Mouse (Mus musculus): ENCODE measurements around the gene Olfr1373. TPM values are rescaled to one million over a fixed set of nuclear protein-coding genes. Genes with fewer than 3 reads are reported as not detected.
A peak's percentile ranks its signal among the peaks of the same experiment; 100 is the strongest.
"Not testable (repeated sequence)": the region's sequence is repeated elsewhere in the genome, so short reads cannot be mapped to it uniquely, and the experiment has no call there.

Olfr1373 gene
- polyA plus RNA-seq, 1 experiment from 2014 or later, result not detected

DNA sequence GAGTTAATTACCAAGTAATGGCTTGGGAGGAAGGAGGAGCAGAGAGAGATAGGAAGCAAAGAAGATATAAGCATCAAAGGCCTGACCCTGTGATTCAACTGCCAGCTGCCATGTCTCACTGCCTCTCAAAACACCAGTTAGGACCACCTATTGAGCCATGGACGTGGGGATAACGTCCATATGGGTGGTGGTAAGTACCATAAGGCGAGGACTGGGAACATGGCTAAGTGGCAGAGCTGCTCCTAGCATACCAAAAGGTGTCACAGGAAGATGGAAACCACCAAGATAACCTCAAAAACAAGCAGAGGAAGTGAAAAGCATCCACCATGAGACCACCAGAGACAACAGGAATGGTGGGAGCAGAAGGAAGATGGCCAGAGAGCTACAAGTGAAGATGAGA lies 18.2 kb downstream of the Olfr1373 start:
- Histone ChIP-seq H3K4me3 (no peak overlapping the region), H3K9me3 (replicated peaks) (no peaks in the 10 kb centered on the region), H3K36me3 (peaks cover 58% of the 10 kb centered on the region), H3K27me3 (ENCODE audit: low read depth, poor library complexity, severe bottlenecking) (no peaks in the 10 kb centered on the region), H3K27ac (no peak overlapping the region), H3K4me1 (no peaks in the 10 kb centered on the region)
- no peak for DNase-seq (ENCODE audit: low spot score)
- WGBS, result 57% methylated on average over 3 of the region's 3 CpGs

GRCm38 (mm10) chr11:52124468-52124867 lies 20.9 kb downstream of the Olfr1373 start:
- no peaks in the 10 kb centered on the region for H3K4me1 ChIP-seq
- no peaks in the 10 kb centered on the region for H3K27me3 ChIP-seq (ENCODE audit: low read depth, poor library complexity, severe bottlenecking)
- 94% methylated on average over 4 of the region's 4 CpGs for WGBS
- H3K9me3 ChIP-seq (replicated peaks), result no peaks in the 10 kb centered on the region
- H3K4me3 ChIP-seq, result no peak overlapping the region
- DNase-seq (ENCODE audit: low spot score), result no peak
- H3K27ac ChIP-seq, result no peak overlapping the region
- peaks cover 85% of the 10 kb centered on the region for H3K36me3 ChIP-seq

GRCm38 (mm10) chr11:52122045-52122444 lies 23.3 kb downstream of the Olfr1373 start:
- H3K27ac ChIP-seq, result no peak overlapping the region
- peaks cover 98% of the 10 kb centered on the region for H3K36me3 ChIP-seq
- no peak for DNase-seq (ENCODE audit: low spot score)
- 94% methylated on average over 6 of the region's 6 CpGs for WGBS
- H3K9me3 ChIP-seq (replicated peaks), result no peaks in the 10 kb centered on the region
- H3K27me3 ChIP-seq (ENCODE audit: low read depth, poor library complexity, severe bottlenecking), result no peaks in the 10 kb centered on the region
- no peak overlapping the region for H3K4me3 ChIP-seq
- no peaks in the 10 kb centered on the region for H3K4me1 ChIP-seq

GRCm38 (mm10) chr11:52120415-52120814 lies 24.9 kb downstream of the Olfr1373 start:
- DNase-seq (ENCODE audit: low spot score); H3K9me3 ChIP-seq (replicated peaks); H3K4me1 ChIP-seq; H3K27me3 ChIP-seq (ENCODE audit: low read depth, poor library complexity, severe bottlenecking); H3K4me3 ChIP-seq; H3K27ac ChIP-seq: not testable (repeated sequence)
- peaks cover 100% of the 10 kb centered on the region for H3K36me3 ChIP-seq

- H3K4me1 ChIP-seq, result no peaks in the 10 kb centered on the region
- no peak overlapping the region for H3K27ac ChIP-seq
- no peaks in the 10 kb centered on the region for H3K9me3 ChIP-seq (replicated peaks)
- DNase-seq (ENCODE audit: low spot score), result no peak
- WGBS, result 96% methylated on average over 7 of the region's 7 CpGs
- H3K4me3 ChIP-seq, result no peak overlapping the region
- H3K36me3 ChIP-seq, result peaks cover 97% of the 10 kb centered on the region
- H3K27me3 ChIP-seq (ENCODE audit: low read depth, poor library complexity, severe bottlenecking), result no peaks in the 10 kb centered on the region
These were observed 28.2 kb downstream of the Olfr1373 start for GRCm38 (mm10) chr11:52117156-52117555.

DNA sequence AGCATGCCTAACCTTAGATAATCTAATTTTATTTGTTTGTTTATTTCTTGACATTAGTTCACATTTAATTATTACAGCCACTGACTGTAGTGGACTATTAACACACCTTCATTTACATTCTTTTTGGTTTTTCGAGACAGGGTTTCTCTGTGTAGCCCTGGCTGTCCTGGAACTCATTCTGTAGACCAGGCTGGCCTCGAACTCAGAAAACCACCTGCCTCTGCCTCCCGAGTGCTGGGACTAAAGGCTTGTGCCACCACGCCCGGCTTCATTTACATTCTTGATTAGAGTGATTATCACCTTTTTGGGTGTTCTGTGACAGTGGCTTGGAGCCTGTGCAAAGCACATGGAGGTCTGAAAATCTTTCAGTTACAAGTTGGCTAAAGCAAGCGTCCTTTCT lies 29.2 kb downstream of the Olfr1373 start:
- not testable (repeated sequence) for DNase-seq (ENCODE audit: low spot score); H3K9me3 ChIP-seq (replicated peaks); H3K27me3 ChIP-seq (ENCODE audit: low read depth, poor library complexity, severe bottlenecking); H3K4me3 ChIP-seq; H3K27ac ChIP-seq; H3K4me1 ChIP-seq
- H3K36me3 ChIP-seq, result peaks cover 87% of the 10 kb centered on the region
- WGBS, result 89% methylated on average over 6 of the region's 6 CpGs

- H3K9me3 ChIP-seq (replicated peaks), result no peaks in the 10 kb centered on the region
- peaks cover 80% of the 10 kb centered on the region for H3K36me3 ChIP-seq
- no peak overlapping the region for H3K27ac ChIP-seq
- DNase-seq (ENCODE audit: low spot score), result no peak
- H3K4me1 ChIP-seq, result no peaks in the 10 kb centered on the region
- no peak overlapping the region for H3K4me3 ChIP-seq
- H3K27me3 ChIP-seq (ENCODE audit: low read depth, poor library complexity, severe bottlenecking), result no peaks in the 10 kb centered on the region
- WGBS, result 96% methylated on average over 3 of the region's 3 CpGs
These were observed 29.8 kb downstream of the Olfr1373 start for GRCm38 (mm10) chr11:52115479-52115878.

DNA sequence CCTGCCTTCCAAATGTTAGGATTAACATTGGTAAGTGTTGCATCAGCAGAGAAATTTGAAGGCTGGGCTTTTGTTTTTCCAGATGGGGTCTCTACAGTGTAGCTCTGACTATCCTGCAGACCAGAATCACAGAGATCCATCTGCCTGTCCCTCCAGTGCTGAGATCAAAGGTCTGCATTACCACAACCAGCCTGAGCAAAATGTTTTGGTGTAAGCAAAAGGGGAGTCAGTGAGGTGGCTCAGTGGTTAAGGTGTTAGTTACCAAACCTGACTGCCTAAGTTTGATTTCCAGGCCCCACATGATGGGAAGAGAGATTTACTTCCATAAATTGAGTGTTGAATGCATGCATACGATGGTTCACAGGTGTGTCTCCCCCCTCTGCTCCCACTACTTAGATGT lies 35.9 kb downstream of the Olfr1373 start:
- DNase-seq (ENCODE audit: low spot score), result no peak
- Histone ChIP-seq H3K36me3 (peaks cover 31% of the 10 kb centered on the region), H3K9me3 (replicated peaks) (no peaks in the 10 kb centered on the region), H3K4me1 (no peaks in the 10 kb centered on the region), H3K4me3 (no peak overlapping the region), H3K27ac (no peak overlapping the region), H3K27me3 (ENCODE audit: low read depth, poor library complexity, severe bottlenecking) (no peaks in the 10 kb centered on the region)
- 88% methylated on average over 1 of the region's 1 CpGs for WGBS

DNA sequence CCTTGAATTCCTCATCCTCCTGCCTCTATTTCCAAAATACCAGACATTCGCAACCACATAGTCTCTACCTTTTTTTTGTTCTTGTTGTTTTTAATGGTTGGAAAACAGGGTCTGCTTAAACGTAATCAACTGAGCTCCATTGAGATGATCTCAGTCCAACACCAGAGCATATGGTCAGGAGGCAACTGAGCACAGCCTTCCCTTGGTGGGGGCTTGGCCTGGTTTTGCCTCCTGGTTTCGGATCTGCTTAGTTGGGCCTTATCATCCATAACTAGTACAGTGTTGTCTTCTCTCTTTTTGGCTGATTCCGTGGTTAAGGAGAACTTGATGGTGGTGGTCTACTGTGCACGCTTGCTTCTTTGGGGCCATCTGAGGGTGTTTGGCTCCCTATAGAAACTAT lies 36.5 kb downstream of the Olfr1373 start:
- Histone ChIP-seq H3K4me3 (no peak overlapping the region), H3K4me1 (no peaks in the 10 kb centered on the region), H3K27ac (no peak overlapping the region), H3K27me3 (ENCODE audit: low read depth, poor library complexity, severe bottlenecking) (no peaks in the 10 kb centered on the region), H3K36me3 (peaks cover 25% of the 10 kb centered on the region), H3K9me3 (replicated peaks) (no peaks in the 10 kb centered on the region)
- WGBS, result 90% methylated on average over 5 of the region's 5 CpGs
- DNase-seq (ENCODE audit: low spot score), result no peak

DNA sequence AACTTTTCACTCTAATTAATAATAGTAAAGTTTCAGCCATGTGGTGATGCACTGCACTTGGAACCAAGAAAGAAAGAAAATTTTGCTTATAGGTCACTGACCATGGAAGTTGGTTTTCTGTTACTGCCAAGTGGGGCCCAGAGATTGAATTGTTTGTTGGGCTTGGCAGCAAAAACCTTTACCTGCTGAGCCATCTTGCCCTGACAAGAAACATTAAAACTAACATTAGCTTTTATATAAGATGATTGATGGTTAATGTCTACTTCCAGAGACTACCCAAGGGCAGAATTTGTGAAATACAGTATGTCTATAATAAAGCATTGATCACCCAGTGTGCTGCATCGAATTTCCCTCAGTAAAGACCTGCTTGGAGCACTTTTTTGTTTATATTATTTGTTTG lies 38.9 kb downstream of the Olfr1373 start:
- no peaks in the 10 kb centered on the region for H3K9me3 ChIP-seq (replicated peaks)
- DNase-seq (ENCODE audit: low spot score), result no peak
- peaks cover 15% of the 10 kb centered on the region for H3K36me3 ChIP-seq
- WGBS, result 98% methylated on average over 1 of the region's 1 CpGs
- no peak overlapping the region for H3K4me3 ChIP-seq
- H3K27me3 ChIP-seq (ENCODE audit: low read depth, poor library complexity, severe bottlenecking), result no peaks in the 10 kb centered on the region
- H3K27ac ChIP-seq, result no peak overlapping the region
- H3K4me1 ChIP-seq, result peaks cover 3% of the 10 kb centered on the region

DNA sequence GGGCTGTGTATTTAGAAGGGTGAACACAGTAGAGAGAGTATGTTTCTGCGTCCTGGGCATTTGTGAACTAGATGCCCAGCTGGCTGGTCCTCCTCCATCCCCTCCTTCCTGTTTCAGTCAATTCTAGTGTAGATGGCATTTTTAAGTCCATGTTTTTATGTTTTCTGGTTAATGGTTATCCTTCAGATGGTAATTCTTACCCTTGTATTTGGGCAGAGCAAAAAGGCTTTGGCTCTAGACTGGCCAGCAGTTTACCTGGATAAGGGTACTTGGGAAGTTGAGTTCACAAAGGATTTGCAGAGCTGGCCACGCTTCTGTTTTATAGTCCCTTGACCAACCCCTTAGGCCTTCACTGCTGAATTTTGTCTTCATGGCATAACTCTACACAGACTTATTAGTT lies 39.3 kb downstream of the Olfr1373 start:
- no peak overlapping the region for H3K27ac ChIP-seq
- H3K36me3 ChIP-seq, result peaks cover 19% of the 10 kb centered on the region
- H3K4me3 ChIP-seq, result no peak overlapping the region
- no peaks in the 10 kb centered on the region for H3K9me3 ChIP-seq (replicated peaks)
- H3K27me3 ChIP-seq (ENCODE audit: low read depth, poor library complexity, severe bottlenecking), result no peaks in the 10 kb centered on the region
- peaks cover 7% of the 10 kb centered on the region for H3K4me1 ChIP-seq
- 95% methylated on average over 2 of the region's 2 CpGs for WGBS
- no peak for DNase-seq (ENCODE audit: low spot score)

DNA sequence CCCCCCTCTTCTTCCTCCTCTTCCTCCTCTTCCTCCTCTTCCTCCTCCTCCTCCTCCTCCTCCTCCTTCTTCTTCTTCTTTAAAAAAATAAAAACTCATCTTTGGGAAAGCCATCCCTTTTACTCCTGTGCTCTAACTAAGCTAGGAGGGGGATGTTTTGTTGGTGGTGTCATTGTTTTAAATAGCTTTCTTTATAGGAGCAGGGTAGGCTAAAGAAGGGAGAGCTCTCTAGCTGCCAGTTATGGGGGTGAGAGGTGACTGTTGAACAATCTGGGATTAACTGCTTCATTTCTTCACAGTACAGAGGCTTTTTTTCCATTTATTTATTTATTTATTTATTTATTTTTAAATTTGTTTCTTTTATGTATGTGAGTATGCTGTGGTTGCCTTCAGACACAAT lies 39.8 kb downstream of the Olfr1373 start:
- H3K4me3 ChIP-seq, result no peak overlapping the region

DNA sequence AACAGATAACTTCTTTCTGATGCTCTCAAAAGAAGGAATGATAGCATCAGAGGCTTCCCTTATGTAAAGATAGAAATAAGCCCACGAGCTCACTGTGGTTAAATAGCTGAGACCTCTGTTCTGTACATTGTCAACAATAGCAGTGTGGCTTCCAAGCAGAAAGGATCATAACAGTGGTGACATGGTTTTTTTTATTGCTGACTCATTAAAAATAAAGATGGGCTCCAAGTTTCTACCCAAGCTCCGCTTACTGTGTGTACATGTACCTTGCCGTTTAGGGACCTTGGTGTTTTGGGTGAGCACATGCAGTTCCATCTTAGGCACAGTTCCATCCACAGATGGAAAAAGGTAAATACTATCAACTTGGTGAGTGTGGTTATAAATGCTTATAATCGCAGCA lies 42.4 kb downstream of the Olfr1373 start:
- no peak overlapping the region for H3K27ac ChIP-seq
- H3K36me3 ChIP-seq, result peaks cover 17% of the 10 kb centered on the region
- WGBS, result 90% methylated on average over 4 of the region's 4 CpGs
- no peak overlapping the region for H3K4me3 ChIP-seq
- no peaks in the 10 kb centered on the region for H3K27me3 ChIP-seq (ENCODE audit: low read depth, poor library complexity, severe bottlenecking)
- no peak for DNase-seq (ENCODE audit: low spot score)
- no peaks in the 10 kb centered on the region for H3K9me3 ChIP-seq (replicated peaks)
- peaks cover 23% of the 10 kb centered on the region for H3K4me1 ChIP-seq

More for the DNA sequence above, 39.8 kb downstream of the Olfr1373 start:
- no peak for DNase-seq (ENCODE audit: low spot score)
- Histone ChIP-seq H3K4me1 (peaks cover 13% of the 10 kb centered on the region), H3K9me3 (replicated peaks) (no peaks in the 10 kb centered on the region), H3K27ac (no peak overlapping the region), H3K36me3 (peaks cover 23% of the 10 kb centered on the region), H3K27me3 (ENCODE audit: low read depth, poor library complexity, severe bottlenecking) (no peaks in the 10 kb centered on the region)

- H3K27me3 ChIP-seq (ENCODE audit: low read depth, poor library complexity, severe bottlenecking), result no peaks in the 10 kb centered on the region
- peak overlapping the region; percentile 99 for H3K27ac ChIP-seq
- DNase-seq (ENCODE audit: low spot score), result no peak
- peaks cover 29% of the 10 kb centered on the region for H3K4me1 ChIP-seq
- H3K9me3 ChIP-seq (replicated peaks), result no peaks in the 10 kb centered on the region
- H3K36me3 ChIP-seq, result peaks cover 14% of the 10 kb centered on the region
- H3K4me3 ChIP-seq, result peak overlapping the region; percentile 91
- 7% methylated on average over 7 of the region's 7 CpGs for WGBS
These were observed 45.5 kb downstream of the Olfr1373 start for GRCm38 (mm10) chr11:52099771-52100219.

Data from limb, embryonic 10.5 days (tissue).